Comparison of ENCODE assay signal across 10 mouse cellular contexts in genomic region chr4:22497221-22498101, GRCm38 (mm10). TPM values are rescaled to one million over a fixed set of nuclear protein-coding genes. Genes with fewer than 3 reads are reported as not detected.
DNase-seq lines count a peak whose midpoint lies in the region; ATAC-seq and TF ChIP-seq lines count a peak whose summit lies in the region.
"Had no signal": no experiment of that assay in that cellular context is flagged by ENCODE, and none has a peak within 500 bp of the region (broad histone marks: within the 10 kb centered on the region; RNA-seq: fewer than 3 reads in every experiment).

No protein-coding gene starts in this region.

- H3K36me3 ChIP-seq in heart, embryonic 11.5 days (ENCODE audit: control insufficient read depth, insufficient read depth, low read length) = no peaks in the 10 kb centered on the region
- no peaks in the 10 kb centered on the region for H3K36me3 ChIP-seq in heart, postnatal 0 days (replicated peaks; ENCODE audit: control insufficient read depth, insufficient read depth, low read length)
- H3K36me3 ChIP-seq in liver, embryonic 14.5 days (replicated peaks; ENCODE audit: control insufficient read depth, insufficient read depth, low read depth) = no peaks in the 10 kb centered on the region

- H3K27ac ChIP-seq in heart, embryonic 11.5 days (ENCODE audit: low read depth, low read length) = no peak overlapping the region
- no peak overlapping the region for H3K27ac ChIP-seq in heart, postnatal 0 days (ENCODE audit: low read depth)
- H3K27ac ChIP-seq in liver, embryonic 14.5 days = no peak overlapping the region

- TF ChIP-seq CTCF in brain, embryonic 14.5 days (IDR thresholded peaks at IDR 0.05; ENCODE audit: borderline replicate concordance, extremely low read depth, insufficient read depth, insufficient read length) = no peak
- TF ChIP-seq CTCF in heart, postnatal 0 days (IDR thresholded peaks at IDR 0.05; ENCODE audit: low read depth) = no peak
- TF ChIP-seq CTCF in liver, embryonic 14.5 days (IDR thresholded peaks at IDR 0.05; ENCODE audit: low read depth) = no peak

- 0 out of 2 replicates have a peak, but pooled peaks cover 5% of the 10 kb centered on the region for H3K4me1 ChIP-seq in heart, embryonic 11.5 days (ENCODE audit: control insufficient read depth, insufficient read depth, low read length)
- H3K4me1 ChIP-seq in heart, postnatal 0 days (ENCODE audit: control insufficient read depth, insufficient read depth) = 0 out of 2 replicates have a peak, but pooled peaks cover 11% of the 10 kb centered on the region
- no peaks in the 10 kb centered on the region for H3K4me1 ChIP-seq in liver, embryonic 14.5 days (replicated peaks; ENCODE audit: control insufficient read depth in 2 of 2, insufficient read depth in 2 of 2, low read length in 1 of 2)

- peaks cover 70% of the 10 kb centered on the region for H3K27me3 ChIP-seq in heart, embryonic 11.5 days (ENCODE audit: control insufficient read depth, insufficient read depth, low read length)
- H3K27me3 ChIP-seq in heart, postnatal 0 days (ENCODE audit: control insufficient read depth, insufficient read depth, low read length) = peaks cover 88% of the 10 kb centered on the region
- H3K27me3 ChIP-seq in liver, embryonic 14.5 days (ENCODE audit: control insufficient read depth, insufficient read depth, low read length) = peaks cover 67% of the 10 kb centered on the region

- no peaks in the 10 kb centered on the region for H3K9me3 ChIP-seq in heart, embryonic 11.5 days (replicated peaks; ENCODE audit: control insufficient read depth, low read length)
- no peaks in the 10 kb centered on the region for H3K9me3 ChIP-seq in heart, postnatal 0 days (replicated peaks; ENCODE audit: control insufficient read depth, low read length)
- no peaks in the 10 kb centered on the region for H3K9me3 ChIP-seq in liver, embryonic 14.5 days (ENCODE audit: control insufficient read depth, low read length)

- TF ChIP-seq EP300 in heart, postnatal 0 days (IDR thresholded peaks at IDR 0.05; ENCODE audit: low read depth) = no peak
- no peak for TF ChIP-seq EP300 in liver, embryonic 14.5 days (IDR thresholded peaks at IDR 0.05; ENCODE audit: low read depth)

- H3K9ac ChIP-seq in heart, embryonic 11.5 days (ENCODE audit: low read depth, low read length) = no peak overlapping the region
- no peak overlapping the region for H3K9ac ChIP-seq in heart, postnatal 0 days (replicated peaks; ENCODE audit: low read depth, low read length)
- H3K9ac ChIP-seq in liver, embryonic 14.5 days (replicated peaks) = no peak overlapping the region

- no peak for DNase-seq in heart, adult 8-10 months (ENCODE audit: low spot score)
- peak; percentile 86 for DNase-seq in brain, embryonic 14.5 days (ENCODE audit: low read depth)
- no peak for DNase-seq in heart, postnatal 0 days (ENCODE audit: low spot score)
- DNase-seq in liver, embryonic 14.5 days (ENCODE audit: low read depth in 3 of 3, low spot score in 3 of 3) = no peak
- peak; percentile 55 for DNase-seq in right cerebral cortex, postnatal 4 days
- no peak for DNase-seq in thymus, adult 18-20 months

- H3K4me3 ChIP-seq in heart, embryonic 11.5 days (ENCODE audit: low read depth, low read length) = peak overlapping the region; percentile 39
- peak overlapping the region; percentile 26 for H3K4me3 ChIP-seq in heart, postnatal 0 days (ENCODE audit: low read depth, low read length)
- H3K4me3 ChIP-seq in liver, embryonic 14.5 days (ENCODE audit: insufficient read depth in 1 of 2, low read depth in 2 of 2, low read length in 2 of 2) = no peak overlapping the region

- H3K4me2 ChIP-seq in heart, embryonic 11.5 days = peak overlapping the region; percentile 66
- peak overlapping the region; percentile 43 for H3K4me2 ChIP-seq in heart, postnatal 0 days (ENCODE audit: low read depth, low read length)
- peak overlapping the region; percentile 43 for H3K4me2 ChIP-seq in liver, embryonic 14.5 days (ENCODE audit: low read depth)

- under 1% methylated on average over 34 of the region's 34 CpGs for WGBS in heart, embryonic 11.5 days (ENCODE audit: insufficient replicate concordance)
- WGBS in heart, postnatal 0 days = 2% methylated on average over 34 of the region's 34 CpGs
- WGBS in liver, embryonic 14.5 days (ENCODE audit: insufficient replicate concordance) = 2% methylated on average over 34 of the region's 34 CpGs

- peak; percentile 14 for ATAC-seq in heart, embryonic 11.5 days (replicated peaks; ENCODE audit: insufficient number of reproducible peaks, low FRiP score, low TSS enrichment)
- no peak for ATAC-seq in heart, postnatal 0 days (ENCODE audit: insufficient read depth, low read depth)
- 0 out of 2 replicates have a peak, but pooled peaks have one; percentile 6 for ATAC-seq in liver, embryonic 14.5 days (ENCODE audit: insufficient read depth)
- no peak for ATAC-seq in activated CD4-positive, CD25-positive, alpha-beta regulatory T cell, adult 4 months

- TF ChIP-seq POLR2A in brain, embryonic 14.5 days (IDR thresholded peaks at IDR 0.05; ENCODE audit: borderline replicate concordance, extremely low read depth, insufficient read depth, insufficient read length, poor library complexity, severe bottlenecking) = no peak

RNA-seq across cellular contexts. Expression of gene Pou3f2, which starts 9.3 kb away (rescaled TPM):
- 0.04 and 0.09 TPM in 2 replicates for polyA plus RNA-seq in heart, embryonic 11.5 days (2014; fragmentation: Nextera tagmentation; extraction: Ambion mirVana)
- total RNA-seq in heart, adult 8-10 months (2022) = under 1 TPM in 1 of 4 experiments, not detected in 3; 0.03 TPM
- polyA plus RNA-seq in brain, embryonic 14.5 days (2012; rRNA removed) = 38.3 and 46.4 TPM in 2 replicates
- total RNA-seq in heart, postnatal 0 days (2014; rRNA removed; ENCODE audit: low replicate concordance) = not detected in 2 replicates
- polyA plus RNA-seq in heart, postnatal 0 days (2015; fragmentation: Nextera tagmentation; extraction: Ambion mirVana) = not detected in 2 replicates
- 0.03 TPM in 1 of 2 replicates, not detected in the other for polyA plus RNA-seq in liver, embryonic 14.5 days (2012; rRNA removed)
- polyA plus RNA-seq in liver, embryonic 14.5 days (2014; fragmentation: Nextera tagmentation; extraction: Ambion mirVana) = not detected in 2 replicates
- under 1 TPM in 1 of 2 experiments, not detected in 1; 0.17 TPM for polyA plus RNA-seq in activated CD4-positive, CD25-positive, alpha-beta regulatory T cell, adult 4 months (2017; shearing (Covaris generic))
- total RNA-seq: MEL had no signal
- polyA plus RNA-seq: gonadal fat pad, adult 2 months had no signal

Comparison
In these comparisons a context has a peak if more than half of its experiments do, and no peak if none do; other contexts are left out.
1. ATAC-seq: peak in heart, embryonic 11.5 days (single experiment) and liver, embryonic 14.5 days (single experiment); none in heart, postnatal 0 days (single experiment) and activated CD4-positive, CD25-positive, alpha-beta regulatory T cell, adult 4 months (single experiment).
2. H3K4me3 ChIP-seq: peak in heart, embryonic 11.5 days (single experiment) and heart, postnatal 0 days (single experiment); none in liver, embryonic 14.5 days (0 of 2).
3. DNase-seq: peak in brain, embryonic 14.5 days (single experiment) and right cerebral cortex, postnatal 4 days (single experiment); none in heart, adult 8-10 months (single experiment), heart, postnatal 0 days (single experiment), liver, embryonic 14.5 days (0 of 3) and thymus, adult 18-20 months (0 of 2).
4. RNA of gene Pou3f2, which starts 9.3 kb away (polyA plus RNA-seq): 38.3 to 46.4 TPM in brain, embryonic 14.5 days; 0.17 TPM in activated CD4-positive, CD25-positive, alpha-beta regulatory T cell, adult 4 months, 0.04 to 0.09 TPM in heart, embryonic 11.5 days, not detected in heart, postnatal 0 days and 0.03 TPM in liver, embryonic 14.5 days; every median in the first group is over 10 times any median in the second.
5. Peak in every context shown above with its lines, with median percentiles within 50 percentile points of each other: H3K4me2 ChIP-seq.